Mouse (Mus musculus): ENCODE results near the gene Tbx21. TPM values are rescaled to one million over a fixed set of nuclear protein-coding genes. Genes with fewer than 3 reads are reported as not detected.

The Tbx21 gene
- polyA plus RNA-seq, 1 experiment: 0.22 TPM

GRCm38 (mm10) chr11:97150411-97151330 is 35.5 kb upstream of the Tbx21 start:
- H3K36me3 ChIP-seq (ENCODE audit: control insufficient read depth, insufficient read depth, low read length): no peaks in the 10 kb centered on the region
- H3K4me1 ChIP-seq (ENCODE audit: control insufficient read depth, insufficient read depth, low read length): peaks cover 10% of the 10 kb centered on the region
- H3K27me3 ChIP-seq (ENCODE audit: control insufficient read depth, insufficient read depth, low read length): no peaks in the 10 kb centered on the region
- peak overlapping the region; percentile 49 for H3K4me3 ChIP-seq (ENCODE audit: control insufficient read depth, low read depth, low read length)
- H3K27ac ChIP-seq (ENCODE audit: control insufficient read depth, insufficient read depth, low read depth, low read length): peak overlapping the region; percentile 0; the same call in 1 of the 2 replicates
- TF ChIP-seq CTCF (IDR thresholded peaks at IDR 0.05; ENCODE audit: control insufficient read depth, insufficient read depth, insufficient replicate concordance, low read depth, low read length): no peak
- peak; percentile 16 for TF ChIP-seq POLR2A (IDR thresholded peaks at IDR 0.05; ENCODE audit: control insufficient read depth, low read depth, low read length)

- no peaks in the 10 kb centered on the region for H3K36me3 ChIP-seq (ENCODE audit: control insufficient read depth, insufficient read depth, low read length)
- TF ChIP-seq CTCF (IDR thresholded peaks at IDR 0.05; ENCODE audit: control insufficient read depth, insufficient read depth, insufficient replicate concordance, low read depth, low read length) (no peak), POLR2A (IDR thresholded peaks at IDR 0.05; ENCODE audit: control insufficient read depth, low read depth, low read length) (no peak)
- H3K27me3 ChIP-seq (ENCODE audit: control insufficient read depth, insufficient read depth, low read length): no peaks in the 10 kb centered on the region
- peak overlapping the region; percentile 0; the same call in 1 of the 2 replicates for H3K27ac ChIP-seq (ENCODE audit: control insufficient read depth, insufficient read depth, low read depth, low read length)
- H3K4me3 ChIP-seq (ENCODE audit: control insufficient read depth, low read depth, low read length): peak overlapping the region; percentile 49
- H3K4me1 ChIP-seq (ENCODE audit: control insufficient read depth, insufficient read depth, low read length): peaks cover 10% of the 10 kb centered on the region
Observed at GRCm38 (mm10) chr11:97149995-97150410, 34.9 kb upstream of the Tbx21 start.

GRCm38 (mm10) chr11:97149026-97149425 is 33.9 kb upstream of the Tbx21 start:
- Histone ChIP-seq H3K4me1 (ENCODE audit: control insufficient read depth, insufficient read depth, low read length) (peaks cover 10% of the 10 kb centered on the region), H3K27ac (ENCODE audit: control insufficient read depth, insufficient read depth, low read depth, low read length) (no peak overlapping the region), H3K4me3 (ENCODE audit: control insufficient read depth, low read depth, low read length) (no peak overlapping the region), H3K36me3 (ENCODE audit: control insufficient read depth, insufficient read depth, low read length) (no peaks in the 10 kb centered on the region), H3K27me3 (ENCODE audit: control insufficient read depth, insufficient read depth, low read length) (no peaks in the 10 kb centered on the region)
- TF ChIP-seq CTCF (IDR thresholded peaks at IDR 0.05; ENCODE audit: control insufficient read depth, insufficient read depth, insufficient replicate concordance, low read depth, low read length): no peak

- H3K36me3 ChIP-seq (ENCODE audit: control insufficient read depth, insufficient read depth, low read length): no peaks in the 10 kb centered on the region
- H3K27me3 ChIP-seq (ENCODE audit: control insufficient read depth, insufficient read depth, low read length): no peaks in the 10 kb centered on the region
- peaks cover 10% of the 10 kb centered on the region for H3K4me1 ChIP-seq (ENCODE audit: control insufficient read depth, insufficient read depth, low read length)
- H3K4me3 ChIP-seq (ENCODE audit: control insufficient read depth, low read depth, low read length): no peak overlapping the region
- TF ChIP-seq POLR2A (IDR thresholded peaks at IDR 0.05; ENCODE audit: control insufficient read depth, low read depth, low read length) (no peak), CTCF (IDR thresholded peaks at IDR 0.05; ENCODE audit: control insufficient read depth, insufficient read depth, insufficient replicate concordance, low read depth, low read length) (no peak)
- no peak overlapping the region for H3K27ac ChIP-seq (ENCODE audit: control insufficient read depth, insufficient read depth, low read depth, low read length)
Observed at GRCm38 (mm10) chr11:97148591-97148990, 33.5 kb upstream of the Tbx21 start.

DNA sequence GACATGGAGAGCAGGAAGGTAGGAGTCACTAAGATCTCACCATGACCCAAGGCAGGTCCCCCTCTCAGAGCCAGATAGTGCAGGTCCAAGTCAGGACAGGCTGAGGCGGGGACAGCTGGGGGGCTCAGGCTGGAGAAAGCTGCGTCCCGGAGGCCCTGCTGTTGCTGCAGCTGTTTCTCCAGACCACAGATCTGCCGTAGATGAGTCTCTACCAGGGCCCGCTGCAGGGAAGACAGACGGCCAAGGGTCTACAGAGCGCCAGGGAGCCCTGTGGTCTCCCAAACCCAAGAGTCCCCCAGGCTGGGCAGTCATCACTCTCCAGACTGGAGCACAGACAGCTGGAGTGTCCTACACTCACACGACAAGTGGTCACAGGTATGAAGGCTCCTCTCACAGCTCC is 32.2 kb upstream of the Tbx21 start:
- H3K4me3 ChIP-seq (ENCODE audit: control insufficient read depth, low read depth, low read length): no peak overlapping the region
- peaks cover 10% of the 10 kb centered on the region for H3K4me1 ChIP-seq (ENCODE audit: control insufficient read depth, insufficient read depth, low read length)
- H3K36me3 ChIP-seq (ENCODE audit: control insufficient read depth, insufficient read depth, low read length): no peaks in the 10 kb centered on the region
- no peak overlapping the region for H3K27ac ChIP-seq (ENCODE audit: control insufficient read depth, insufficient read depth, low read depth, low read length)
- no peaks in the 10 kb centered on the region for H3K27me3 ChIP-seq (ENCODE audit: control insufficient read depth, insufficient read depth, low read length)
- TF ChIP-seq POLR2A (IDR thresholded peaks at IDR 0.05; ENCODE audit: control insufficient read depth, low read depth, low read length) (no peak), CTCF (IDR thresholded peaks at IDR 0.05; ENCODE audit: control insufficient read depth, insufficient read depth, insufficient replicate concordance, low read depth, low read length) (no peak)

- H3K36me3 ChIP-seq (ENCODE audit: control insufficient read depth, insufficient read depth, low read length): no peaks in the 10 kb centered on the region
- H3K27ac ChIP-seq (ENCODE audit: control insufficient read depth, insufficient read depth, low read depth, low read length): no peak overlapping the region
- H3K27me3 ChIP-seq (ENCODE audit: control insufficient read depth, insufficient read depth, low read length): no peaks in the 10 kb centered on the region
- peaks cover 7% of the 10 kb centered on the region for H3K4me1 ChIP-seq (ENCODE audit: control insufficient read depth, insufficient read depth, low read length)
- no peak overlapping the region for H3K4me3 ChIP-seq (ENCODE audit: control insufficient read depth, low read depth, low read length)
- TF ChIP-seq POLR2A (IDR thresholded peaks at IDR 0.05; ENCODE audit: control insufficient read depth, low read depth, low read length) (no peak), CTCF (IDR thresholded peaks at IDR 0.05; ENCODE audit: control insufficient read depth, insufficient read depth, insufficient replicate concordance, low read depth, low read length) (peak; percentile 93)
Observed at GRCm38 (mm10) chr11:97146724-97147123, 31.6 kb upstream of the Tbx21 start.

- Histone ChIP-seq H3K27ac (ENCODE audit: control insufficient read depth, insufficient read depth, low read depth, low read length) (no peak overlapping the region), H3K4me3 (ENCODE audit: control insufficient read depth, low read depth, low read length) (no peak overlapping the region), H3K36me3 (ENCODE audit: control insufficient read depth, insufficient read depth, low read length) (no peaks in the 10 kb centered on the region), H3K4me1 (ENCODE audit: control insufficient read depth, insufficient read depth, low read length) (peaks cover 7% of the 10 kb centered on the region), H3K27me3 (ENCODE audit: control insufficient read depth, insufficient read depth, low read length) (no peaks in the 10 kb centered on the region)
- TF ChIP-seq CTCF (IDR thresholded peaks at IDR 0.05; ENCODE audit: control insufficient read depth, insufficient read depth, insufficient replicate concordance, low read depth, low read length) (no peak), POLR2A (IDR thresholded peaks at IDR 0.05; ENCODE audit: control insufficient read depth, low read depth, low read length) (no peak)
Observed at GRCm38 (mm10) chr11:97145951-97146350, 30.8 kb upstream of the Tbx21 start.
